Mouse (Mus musculus) gastrocnemius, postnatal 25 days (tissue): Measurements from ENCODE around the gene Zbtb24. TPM values are rescaled to one million over a fixed set of nuclear protein-coding genes. Genes with fewer than 3 reads are reported as not detected.
A peak's percentile ranks its signal among the peaks of the same experiment; 100 is the strongest.
"Not testable (repeated sequence)": the region's sequence is repeated elsewhere in the genome, so short reads cannot be mapped to it uniquely, and the experiment has no call there.

Experiments used
- DNase-seq: peaks from one replicate; pipeline ENCODE4 v3.0.0; 2022
- long read RNA-seq, 2 experiments: library from polyadenylated mRNA; stranded (forward); transcript quantifications; one replicate each; pipeline ENCODE4 v2.0.0; 2021
- total RNA-seq, 2 experiments: library from RNA; stranded (reverse); gene quantifications; 1 replicate in 1 of 2; 2 replicates in 1 of 2; pipeline ENCODE4 v1.2.3; 2021

Gene Zbtb24
- 1 to 10 TPM; 3.5 to 3.7 TPM for total RNA-seq
- long read RNA-seq, experiment 1, result 0 reads
- long read RNA-seq, experiment 2, partial matches to known transcripts, result 1 of 2 reads
- long read RNA-seq, experiment 2, other reads (novel, unspliced or antisense), result 0 of 2 reads

DNA sequence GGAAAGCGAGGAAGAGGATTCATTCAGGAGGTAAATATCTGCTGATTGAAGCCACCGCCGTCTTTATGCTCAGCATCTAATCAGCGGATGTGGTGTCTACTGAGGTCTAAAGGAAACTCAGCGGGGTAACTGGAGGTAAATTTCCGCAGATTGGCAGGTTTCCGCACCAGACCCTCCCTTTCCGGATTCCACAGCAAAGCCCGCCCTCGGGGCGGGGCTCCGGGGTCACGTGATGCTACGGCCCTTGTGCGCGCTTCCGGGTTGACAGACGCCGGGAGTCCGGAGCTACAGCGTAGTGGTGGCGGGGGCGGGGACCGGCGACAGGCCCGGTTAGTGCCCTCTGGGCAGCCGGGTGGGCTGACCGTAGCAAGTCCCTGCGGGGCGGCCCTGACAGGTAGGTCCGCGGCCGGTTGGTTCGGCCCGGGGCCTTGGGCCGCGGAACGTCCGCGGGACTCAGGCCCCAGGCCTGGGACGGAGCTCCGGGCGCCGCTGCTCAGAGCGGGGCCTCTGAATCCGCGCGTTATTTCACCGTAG lies at the start of gene Zbtb24:
Gene Zbtb24 (plus strand): TSS at position 247 of the 534 bp plus-strand sequence.
- DNase-seq, result peak; percentile 93

DNA sequence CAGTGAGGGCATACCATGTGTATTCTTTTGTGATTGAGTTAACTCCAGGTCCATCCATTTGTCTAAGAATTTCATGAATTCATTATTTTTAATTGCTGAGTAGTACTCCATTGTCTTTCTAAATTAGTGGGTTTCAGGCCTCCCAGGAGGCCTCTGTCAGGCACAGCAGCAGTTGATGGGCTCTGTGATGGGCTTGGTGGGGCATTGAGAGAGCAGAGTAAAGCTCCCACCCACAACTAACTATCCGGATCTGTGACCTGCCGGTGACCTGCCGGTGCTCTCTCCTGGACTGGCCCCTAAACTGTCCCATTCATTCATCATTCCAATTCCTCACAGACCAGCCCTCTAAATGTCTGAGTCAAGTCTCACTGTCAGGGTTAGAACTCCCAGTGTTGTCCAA lies 49.1 kb upstream of the Zbtb24 start:
- no peak for DNase-seq

DNA sequence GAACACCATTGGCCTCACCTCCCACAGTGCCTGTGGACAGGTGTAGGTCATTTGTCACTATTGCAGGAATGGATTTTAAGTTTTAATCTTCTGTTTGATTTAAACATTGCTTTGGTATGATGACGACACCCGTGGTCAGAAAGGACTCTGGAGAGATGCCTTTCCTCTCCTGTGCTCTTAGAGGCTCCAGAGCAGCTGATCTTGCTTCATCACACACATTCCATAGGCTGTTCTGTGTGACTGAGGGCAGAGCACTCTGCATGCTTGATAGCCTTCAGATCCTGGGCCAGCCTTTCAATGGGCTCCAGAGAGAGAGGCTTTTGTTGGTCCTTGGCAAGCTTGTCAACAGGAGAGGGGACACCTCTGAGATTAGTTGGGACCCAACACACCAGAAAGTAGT lies 46.8 kb upstream of the Zbtb24 start:
- no peak for DNase-seq

DNA sequence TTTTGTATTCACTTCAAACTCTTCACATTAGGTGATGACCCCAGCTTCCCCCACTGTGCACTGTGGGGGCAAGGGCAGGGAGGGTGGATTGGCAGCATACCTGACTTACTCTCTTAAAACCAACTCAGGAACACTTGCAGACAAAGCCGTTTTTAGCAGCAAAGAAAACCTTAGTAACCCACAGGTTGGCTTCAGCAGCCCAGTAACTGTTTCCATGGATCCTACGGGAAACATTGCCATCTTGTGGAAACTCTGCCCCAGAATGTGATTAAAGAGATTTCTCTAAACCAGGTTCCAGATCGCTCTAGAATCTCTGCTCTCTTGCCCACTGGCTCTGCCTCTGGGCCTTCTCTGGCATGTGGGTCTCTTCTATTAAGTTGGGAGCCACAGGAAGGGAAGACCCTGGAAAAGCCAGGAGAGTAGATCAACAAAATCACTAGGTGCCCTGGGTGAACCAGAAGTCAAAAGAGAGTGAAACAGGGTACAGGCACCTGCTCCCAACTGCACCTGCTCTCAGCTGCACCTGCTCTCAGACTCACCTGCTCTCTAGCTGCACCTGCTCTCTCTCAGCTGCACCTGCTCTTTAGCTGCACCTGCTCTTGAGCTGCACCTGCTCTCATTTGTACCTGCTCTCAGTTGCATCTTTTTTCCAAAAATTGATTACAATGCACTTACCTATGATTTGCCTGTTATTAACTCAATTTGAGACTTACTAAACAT lies 46.1 kb upstream of the Zbtb24 start:
- no peak for DNase-seq

DNA sequence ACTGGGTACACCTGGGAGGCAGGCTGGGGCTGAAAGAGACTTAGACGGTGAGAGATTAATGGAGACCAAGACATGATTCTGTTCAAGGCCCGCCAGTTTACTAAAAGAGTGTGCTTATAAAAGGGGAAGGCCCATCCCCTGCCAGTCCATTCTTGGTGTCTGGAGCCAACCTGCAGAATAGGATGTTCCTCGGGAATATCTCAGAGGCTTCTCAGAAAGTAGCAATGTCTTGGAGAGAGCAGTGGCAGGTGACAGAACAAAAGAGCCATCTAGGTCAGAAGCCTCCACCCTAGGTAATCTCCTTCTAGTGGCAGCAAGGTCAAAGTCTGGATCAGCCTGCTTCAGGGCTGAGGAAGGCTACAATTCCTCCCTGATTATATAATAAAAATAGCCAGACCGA lies 40.0 kb upstream of the Zbtb24 start:
- DNase-seq, result not testable (repeated sequence)

DNA sequence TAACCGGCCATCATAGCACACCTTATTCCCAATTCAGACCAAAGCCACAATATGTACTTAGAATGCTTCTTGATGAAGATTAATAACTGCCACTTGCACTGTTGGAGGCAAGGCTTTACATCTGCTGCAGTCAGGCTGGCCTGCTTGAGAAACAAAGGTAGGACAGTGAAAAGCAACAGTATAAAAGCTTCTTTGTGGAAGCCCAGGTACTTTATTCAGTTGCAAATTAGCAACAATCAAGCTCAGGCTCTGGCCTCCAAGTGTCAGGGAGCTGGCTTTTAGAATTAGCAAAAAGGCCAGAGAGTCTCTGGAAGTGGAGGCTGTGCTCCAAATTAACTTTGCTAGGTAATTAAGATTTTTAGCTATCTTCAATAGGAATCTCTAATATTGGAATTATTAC lies 39.4 kb upstream of the Zbtb24 start:
- DNase-seq, result not testable (repeated sequence)

DNA sequence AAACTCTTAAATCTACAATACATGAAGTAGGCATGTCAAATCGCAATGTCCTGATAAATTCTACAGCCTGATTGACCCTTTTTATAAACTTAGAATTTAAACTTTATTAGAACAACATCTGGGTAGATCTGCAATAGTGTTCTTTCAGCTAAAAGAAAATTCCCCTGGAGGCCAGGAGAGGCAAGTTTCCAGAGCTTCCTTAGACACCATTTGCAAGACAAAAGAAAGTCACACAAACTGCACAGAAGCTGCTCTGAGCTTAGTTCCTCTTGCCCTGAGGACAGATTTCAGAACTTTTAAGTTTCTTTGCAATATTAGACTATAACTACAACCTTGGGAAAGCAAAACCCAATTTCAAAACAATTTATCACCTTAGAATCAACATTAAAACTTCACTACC lies 36.7 kb upstream of the Zbtb24 start:
- DNase-seq, result not testable (repeated sequence)

DNA sequence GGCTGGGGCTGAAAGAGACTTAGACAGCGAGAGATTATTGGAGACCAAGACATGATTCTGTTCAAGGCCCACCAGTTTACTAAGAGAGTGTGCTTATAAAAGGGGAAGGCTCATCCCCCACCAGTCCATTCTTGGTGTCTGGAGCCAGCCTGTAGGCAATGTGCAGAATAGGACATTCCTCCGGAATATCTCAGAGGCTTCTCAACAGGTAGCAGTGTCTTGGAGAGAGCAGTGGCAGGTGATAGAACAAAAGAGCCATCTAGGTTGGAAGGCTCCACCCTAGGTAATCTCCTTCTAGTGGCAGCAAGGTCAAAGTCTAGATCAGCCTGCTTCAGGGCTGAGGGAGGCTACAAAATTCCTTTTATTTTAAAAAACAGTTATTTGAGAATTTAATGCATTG lies 34.8 kb upstream of the Zbtb24 start:
- DNase-seq, result not testable (repeated sequence)

DNA sequence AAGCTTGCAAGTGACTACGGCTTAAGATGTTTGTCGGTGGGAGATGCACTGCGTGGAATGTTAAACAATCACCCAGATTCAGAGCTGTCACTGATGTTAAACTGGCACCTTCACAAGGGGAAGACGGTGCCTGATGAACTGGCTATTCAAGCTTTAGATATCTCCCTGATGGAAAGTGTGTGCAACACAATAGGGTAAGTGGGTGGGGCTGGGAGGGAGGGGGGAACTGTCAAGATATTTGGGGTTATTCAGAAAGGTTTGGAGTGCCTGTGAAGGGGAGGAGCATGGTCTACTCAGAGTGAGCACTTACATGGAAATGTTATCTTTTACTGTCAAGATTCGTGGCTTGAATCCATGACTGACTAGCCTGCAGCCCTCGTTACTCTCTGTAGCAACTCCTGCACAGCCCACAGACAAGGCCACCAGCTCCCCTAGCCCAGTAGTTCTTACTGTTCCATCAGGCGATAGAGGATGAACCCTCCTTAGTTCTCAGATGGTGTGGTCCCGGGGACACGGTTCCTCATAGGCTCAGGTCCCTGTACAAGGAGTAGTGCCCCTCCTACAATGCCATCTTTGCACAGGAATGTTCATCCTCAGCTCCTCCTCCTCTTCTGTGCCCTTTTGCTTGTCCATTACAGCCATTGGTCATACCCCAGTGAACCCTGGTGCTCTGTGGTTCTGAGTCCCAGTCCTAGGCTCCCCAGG lies 29.5 kb upstream of the Zbtb24 start:
- no peak for DNase-seq

DNA sequence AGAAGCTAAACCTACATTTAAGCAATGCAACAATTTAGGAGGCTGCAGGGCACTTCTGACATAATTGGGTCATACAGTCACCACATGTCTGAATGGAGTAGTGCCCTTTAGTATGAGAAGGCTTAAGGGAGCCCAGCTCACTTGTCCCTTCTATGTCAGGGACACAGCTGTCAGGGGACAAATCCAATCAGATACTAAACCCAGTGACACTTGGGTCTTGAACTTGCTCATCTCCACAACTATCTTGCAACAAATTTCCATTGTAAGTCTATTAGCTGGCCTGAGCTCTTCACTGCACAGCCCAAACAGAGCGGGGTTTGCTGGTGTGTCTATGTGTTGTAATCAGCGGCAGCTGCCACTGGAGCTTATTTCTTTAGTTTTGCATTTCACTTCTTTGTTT lies 26.5 kb upstream of the Zbtb24 start:
- DNase-seq, result no peak

DNA sequence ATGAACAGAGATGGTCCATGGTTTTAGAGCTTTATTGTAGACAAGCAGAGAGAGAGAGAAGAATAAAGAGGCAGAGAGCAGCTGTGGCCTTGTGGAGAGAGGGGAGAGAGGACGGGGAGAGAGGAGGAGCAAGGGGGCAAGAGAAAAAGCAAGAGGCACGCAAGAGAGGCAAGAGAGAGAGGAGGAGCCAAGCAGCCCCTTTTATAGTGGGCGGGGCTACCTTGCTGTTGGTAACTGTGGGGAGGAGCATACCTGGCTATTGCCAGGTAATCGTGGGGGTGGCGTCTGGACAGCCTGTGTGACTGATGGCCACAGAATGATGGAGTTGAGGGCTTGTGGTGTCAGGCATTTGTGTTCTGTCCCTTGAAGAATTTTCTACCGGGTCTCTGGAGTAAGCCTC lies 23.8 kb upstream of the Zbtb24 start:
- no peak for DNase-seq

DNA sequence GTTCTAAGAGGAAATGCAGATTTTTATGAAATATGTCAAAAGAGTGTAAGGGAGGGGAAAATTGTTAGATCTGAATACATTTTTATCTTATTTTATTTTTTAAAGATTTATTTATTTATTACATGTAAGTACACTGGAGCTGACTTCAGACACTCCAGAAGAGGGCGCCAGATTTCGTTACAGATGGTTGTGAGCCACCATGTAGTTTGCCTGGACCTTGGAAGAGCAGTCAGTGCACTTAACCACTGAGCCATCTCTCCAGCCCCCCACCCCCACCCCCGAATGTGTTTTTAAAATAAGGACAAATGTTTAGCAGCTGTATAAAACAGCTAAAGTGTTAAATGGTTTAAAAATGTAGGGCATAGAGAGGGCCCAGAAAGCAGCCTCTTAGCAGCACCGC lies 15.6 kb upstream of the Zbtb24 start:
- peak; percentile 29 for DNase-seq

DNA sequence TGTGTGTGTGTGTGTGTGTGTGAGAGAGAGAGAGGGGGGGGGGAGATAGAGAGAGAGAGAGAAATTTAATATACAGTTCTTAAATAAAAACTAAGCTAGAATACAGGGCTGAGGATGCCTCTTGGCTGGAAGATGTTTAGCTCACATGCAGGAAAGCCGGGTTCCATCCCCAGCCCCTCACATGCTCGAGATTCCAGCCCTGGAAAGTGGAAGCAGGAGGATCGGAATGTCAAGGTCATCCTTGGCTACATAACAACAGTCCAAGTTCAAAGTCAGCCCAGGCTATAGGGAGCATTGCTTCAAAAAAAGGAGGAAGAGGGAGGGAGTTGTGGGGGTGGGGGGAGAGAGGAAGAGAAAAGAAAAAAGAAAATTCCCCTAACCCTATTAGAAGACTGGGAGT lies 15.0 kb upstream of the Zbtb24 start:
- no peak for DNase-seq

DNA sequence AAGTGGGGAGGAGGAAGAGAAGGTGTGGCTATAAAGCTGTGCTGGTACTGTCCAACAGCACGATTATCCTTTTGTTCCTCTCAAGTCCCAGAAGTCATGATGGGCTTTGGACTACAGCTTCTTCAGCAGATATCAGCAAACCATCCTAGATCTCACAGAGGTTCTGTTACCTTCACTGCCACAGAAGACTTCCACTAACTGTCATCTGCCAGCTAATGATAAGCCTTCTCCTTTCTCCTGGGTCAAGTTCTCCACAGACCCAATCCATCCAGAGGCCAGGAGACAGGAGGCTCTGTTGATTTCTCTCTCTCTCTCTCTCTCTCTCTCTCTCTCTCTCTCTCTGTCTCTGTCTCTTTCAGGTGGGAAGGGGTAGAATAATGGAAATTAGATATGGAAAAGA lies 2.0 kb upstream of the Zbtb24 start:
- DNase-seq, result no peak

DNA sequence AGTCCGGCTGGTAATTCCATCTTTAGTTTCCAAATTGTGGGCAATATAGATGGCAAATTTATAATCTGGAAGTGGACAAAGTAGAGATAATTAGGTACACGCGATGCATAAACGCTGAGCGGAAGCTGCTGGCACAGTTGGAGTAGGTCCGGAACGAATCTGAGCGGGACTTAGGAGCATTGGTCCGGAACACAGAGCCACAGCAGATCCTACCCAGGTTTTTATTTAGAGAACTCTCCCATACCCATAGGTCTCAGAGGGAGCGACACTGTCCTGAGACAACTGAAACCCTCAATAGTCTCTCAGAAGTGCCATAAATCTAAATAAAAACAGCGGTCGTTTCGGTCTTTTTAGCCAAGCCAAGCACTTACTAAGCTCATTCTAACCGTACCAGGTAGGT lies 499 bp upstream of the Zbtb24 start:
- DNase-seq, result no peak

DNA sequence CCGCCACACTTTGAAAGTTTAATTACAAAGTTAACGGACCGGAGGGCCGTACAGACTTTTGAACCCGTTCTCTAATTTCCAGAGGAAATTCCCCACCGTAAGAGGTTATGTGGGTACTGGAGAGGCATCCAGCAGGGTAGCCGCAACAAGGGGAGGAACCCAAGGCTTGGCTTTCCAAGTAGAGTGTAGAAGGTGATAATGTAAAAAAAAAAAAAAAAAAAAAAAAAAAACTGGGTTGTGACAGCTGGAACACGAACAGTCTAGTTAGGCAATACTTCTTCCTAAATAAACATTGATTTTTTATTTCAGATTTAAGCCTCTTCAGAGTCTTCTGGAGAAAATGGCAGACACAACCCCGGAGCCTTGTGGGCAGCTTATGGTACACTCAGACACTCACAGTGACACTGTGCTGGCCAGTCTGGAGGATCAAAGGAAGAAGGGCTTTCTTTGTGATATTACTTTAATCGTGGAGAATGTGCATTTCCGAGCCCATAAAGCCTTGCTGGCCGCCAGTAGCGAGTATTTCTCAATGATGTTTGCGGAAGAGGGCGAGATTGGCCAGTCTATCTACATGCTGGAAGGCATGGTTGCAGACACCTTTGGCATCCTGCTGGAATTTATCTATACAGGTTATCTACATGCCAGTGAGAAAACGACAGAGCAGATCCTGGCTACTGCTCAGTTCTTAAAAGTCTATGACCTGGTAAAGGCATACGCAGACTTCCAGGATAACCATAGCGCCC lies 768 bp downstream of the Zbtb24 start:
- no peak for DNase-seq

DNA sequence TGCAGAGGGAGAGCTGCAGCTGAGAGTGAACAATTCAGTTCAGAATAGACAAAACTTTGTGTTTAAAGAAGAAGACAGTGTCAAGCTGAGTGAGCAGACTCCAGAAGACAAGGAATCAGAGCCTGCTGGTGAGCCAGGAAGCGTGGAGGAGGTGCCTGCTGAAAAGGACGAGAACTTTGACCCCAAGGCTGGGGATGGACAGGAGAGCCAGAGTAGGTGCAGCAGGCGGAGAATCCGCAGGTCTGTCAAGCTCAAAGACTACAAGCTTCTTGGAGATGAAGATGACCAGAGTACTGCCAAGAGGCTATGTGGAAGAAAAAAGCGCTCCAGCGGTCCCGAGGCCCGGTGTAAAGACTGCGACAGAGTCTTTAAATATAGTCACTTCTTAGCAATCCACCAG lies 1.5 kb downstream of the Zbtb24 start:
- DNase-seq, result no peak

DNA sequence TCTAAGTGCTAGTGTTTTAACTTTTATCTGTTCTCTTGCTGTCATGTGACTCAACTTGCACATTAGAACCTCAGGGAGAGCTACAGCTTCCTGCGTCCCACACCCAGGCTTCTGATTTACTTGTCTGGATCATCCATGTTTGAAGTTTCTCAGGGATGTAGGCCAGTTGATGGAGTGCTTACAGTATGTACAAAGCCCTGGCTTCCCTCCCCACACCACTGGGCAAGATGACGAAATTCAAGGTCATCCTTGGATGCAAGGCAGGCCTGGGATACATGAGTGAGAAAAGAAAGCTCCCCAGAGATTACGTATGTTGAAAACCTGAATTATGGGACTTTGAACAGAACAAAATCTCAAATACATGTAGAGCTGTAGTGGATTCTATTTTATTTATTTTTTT lies 2.6 kb downstream of the Zbtb24 start:
- no peak for DNase-seq

DNA sequence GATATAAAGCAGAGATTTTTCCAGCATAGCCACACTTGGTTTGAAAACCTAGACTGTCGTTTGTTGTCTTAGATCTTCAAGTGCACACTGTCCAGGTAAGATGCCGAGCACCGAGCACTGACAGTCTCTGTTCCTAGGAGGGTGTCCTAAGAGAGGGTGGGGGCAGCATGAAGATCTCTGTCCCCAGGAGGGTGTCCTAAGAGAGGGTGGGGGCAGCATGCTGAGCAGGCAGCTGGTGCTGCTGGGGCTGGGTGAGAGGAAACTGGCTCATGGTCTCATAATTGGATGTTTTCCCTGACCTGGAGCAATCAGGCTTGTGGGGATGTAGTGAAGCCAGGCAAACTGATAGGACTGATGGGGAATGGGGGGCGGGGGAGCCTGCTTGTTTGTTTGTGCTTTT lies 9.8 kb downstream of the Zbtb24 start:
- no peak for DNase-seq

DNA sequence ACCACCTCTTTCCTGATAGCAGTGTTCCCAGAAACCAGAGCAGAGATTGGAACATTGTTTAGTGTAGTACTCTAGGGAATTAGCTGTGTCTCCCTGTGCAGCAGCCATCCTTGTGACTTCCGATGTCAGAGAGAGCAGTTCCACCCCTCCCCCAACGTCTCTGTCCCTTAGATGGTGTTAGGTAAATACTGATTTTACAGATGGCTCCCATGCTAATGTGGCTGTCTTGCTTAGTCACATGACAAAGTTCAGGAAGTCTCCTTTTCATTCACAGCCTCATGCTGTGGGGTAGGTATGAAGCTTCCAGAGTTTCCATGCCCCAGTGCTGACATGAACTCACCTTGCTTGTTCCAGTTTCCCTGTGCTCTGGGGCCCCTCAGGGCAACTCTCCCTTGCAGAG lies 10.3 kb downstream of the Zbtb24 start:
- DNase-seq, result no peak

DNA sequence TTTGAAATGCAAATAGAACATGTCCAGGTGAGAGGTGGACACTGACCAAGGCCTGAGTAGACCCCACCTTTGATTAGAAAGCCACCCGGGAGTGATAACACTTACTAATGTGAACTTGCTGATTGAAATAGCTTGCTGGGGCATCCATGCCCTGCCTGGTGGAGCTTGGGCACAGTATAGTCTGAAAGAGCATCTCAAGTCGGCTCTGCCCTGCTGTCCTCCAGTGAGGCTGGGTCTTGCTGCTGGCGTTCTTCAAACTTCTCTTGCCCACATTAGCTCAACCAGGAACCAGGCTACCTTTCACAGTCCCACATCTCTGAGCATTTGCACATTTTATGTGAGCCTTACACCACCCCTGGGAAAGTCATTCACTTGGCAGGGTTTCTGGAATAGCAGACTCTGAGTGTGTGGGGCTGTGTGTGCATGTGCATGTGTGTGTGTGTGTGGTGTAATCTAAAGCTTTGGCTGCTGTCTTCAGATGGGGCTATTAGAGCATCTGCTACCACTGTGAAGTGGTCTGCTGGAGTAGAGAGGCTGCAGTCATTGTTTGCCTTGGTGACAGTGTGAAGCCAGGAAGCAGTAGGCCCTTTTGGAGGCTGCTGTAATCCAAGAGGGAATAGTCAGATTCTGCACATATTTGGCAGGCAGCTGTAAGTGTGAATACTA lies 11.0 kb downstream of the Zbtb24 start:
- no peak for DNase-seq

DNA sequence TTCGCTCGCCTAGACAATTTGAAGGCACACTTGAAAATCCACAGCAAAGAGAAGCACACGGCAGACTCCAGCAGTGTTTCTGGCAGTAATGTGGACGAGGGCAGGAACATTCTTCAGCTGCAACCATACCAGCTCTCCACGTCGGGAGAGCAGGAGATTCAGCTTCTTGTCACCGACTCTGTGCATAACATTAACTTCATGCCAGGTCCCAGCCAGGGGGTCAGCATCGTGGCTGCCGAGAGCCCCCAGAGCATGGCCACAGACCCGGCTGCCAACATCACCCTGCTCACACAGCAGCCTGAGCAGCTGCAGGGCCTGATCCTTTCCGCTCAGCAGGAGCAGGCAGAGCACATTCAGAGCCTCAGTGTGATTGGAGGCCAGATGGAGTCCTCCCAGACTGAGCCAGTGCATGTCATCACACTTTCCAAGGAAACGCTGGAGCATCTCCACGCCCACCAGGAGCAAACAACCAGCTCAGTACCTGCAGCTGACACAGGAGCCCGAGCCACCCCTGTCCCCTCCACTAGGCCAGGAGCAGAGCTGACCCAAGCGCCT lies 14.3 kb downstream of the Zbtb24 start:
- no peak for DNase-seq
